Mouse (Mus musculus) neural tube, embryonic 11.5 days (tissue): Measurements from ENCODE around the gene Hexim1. TPM values are rescaled to one million over a fixed set of nuclear protein-coding genes. Genes with fewer than 3 reads are reported as not detected.

Experiments
- polyA plus RNA-seq: library from polyadenylated mRNA; unstranded; fragments of >200 nt; fragmentation: Nextera tagmentation; extraction: Ambion mirVana; gene quantifications from 2 replicates; pipeline ENCODE4 v1.2.1, GENCODE M21; 2014

The Hexim1 gene
- polyA plus RNA-seq, 1 experiment from 2014 or later, result 3.6 TPM

Other genes starting within 250 kb of the Hexim1 start
- 239 and 255 TPM in 2 replicates for gene Eftud2, start 235.2 kb upstream of the Hexim1 start, polyA plus RNA-seq
- gene Ccdc103, start 235.0 kb upstream of the Hexim1 start, polyA plus RNA-seq, result 1.7 and 1.9 TPM in 2 replicates
- gene Fam187a, start 231.1 kb upstream of the Hexim1 start, polyA plus RNA-seq, result not detected in 2 replicates
- 0.12 and 0.20 TPM in 2 replicates for gene Gfap, start 215.3 kb upstream of the Hexim1 start, polyA plus RNA-seq
- gene Kif18b, start 191.1 kb upstream of the Hexim1 start, polyA plus RNA-seq, result 5.1 and 6.6 TPM in 2 replicates
- gene C1ql1, start 169.5 kb upstream of the Hexim1 start, polyA plus RNA-seq, result 2.9 and 4.0 TPM in 2 replicates
- gene Nmt1, start 88.0 kb upstream of the Hexim1 start, polyA plus RNA-seq, result 51.5 and 53.3 TPM in 2 replicates
- 319 and 323 TPM in 2 replicates for gene Dcakd, start 87.9 kb upstream of the Hexim1 start, polyA plus RNA-seq
- gene Plcd3, start 14.6 kb upstream of the Hexim1 start, polyA plus RNA-seq, result 0.80 and 0.90 TPM in 2 replicates
- gene Acbd4, start 14.5 kb upstream of the Hexim1 start, polyA plus RNA-seq, result 4.4 and 6.4 TPM in 2 replicates
- gene Hexim2, start 16.2 kb downstream of the Hexim1 start, polyA plus RNA-seq, result 5.8 and 7.5 TPM in 2 replicates
- gene Fmnl1, start 54.9 kb downstream of the Hexim1 start, polyA plus RNA-seq, result 0.78 and 1.2 TPM in 2 replicates
- not detected in 2 replicates for gene 1700023F06Rik, start 92.3 kb downstream of the Hexim1 start, polyA plus RNA-seq
- gene Spata32, start 102.2 kb downstream of the Hexim1 start, polyA plus RNA-seq, result not detected in 2 replicates
- 2.5 and 3.5 TPM in 2 replicates for gene Map3k14, start 151.2 kb downstream of the Hexim1 start, polyA plus RNA-seq
- 4.3 and 4.5 TPM in 2 replicates for gene Arhgap27, start 247.5 kb downstream of the Hexim1 start, polyA plus RNA-seq